Mouse (Mus musculus): ENCODE data around the gene Syn3.

Syn3 gene

DNA sequence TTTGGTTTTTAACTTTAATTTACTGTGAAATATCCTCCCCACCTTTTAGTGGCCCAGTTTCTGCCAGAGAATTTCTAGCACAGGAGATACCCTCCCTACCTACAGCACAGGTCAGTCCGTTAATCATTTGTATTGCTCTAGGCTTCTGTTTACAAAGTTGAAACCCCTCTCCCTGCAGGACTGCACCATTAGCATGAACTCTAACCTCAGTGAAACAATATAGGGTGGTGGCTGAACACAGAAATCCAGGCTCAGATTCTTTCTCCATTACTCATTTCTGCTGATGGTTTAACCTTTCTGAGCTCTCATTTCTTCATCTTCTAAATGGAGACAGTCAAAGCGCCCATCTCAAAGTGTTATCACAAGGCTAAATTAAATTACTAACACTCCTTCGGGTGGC lies 56.9 kb downstream of the Syn3 start:
- CTCF ChIA-PET: interaction anchor here in 1 of 4 experiments (0.6 kb wide), 1 partner anchor 484 kb away, joined by 3 read pairs; the partner anchor contains the start of gene Rtcb
- POLR2A ChIA-PET: no interaction called here

DNA sequence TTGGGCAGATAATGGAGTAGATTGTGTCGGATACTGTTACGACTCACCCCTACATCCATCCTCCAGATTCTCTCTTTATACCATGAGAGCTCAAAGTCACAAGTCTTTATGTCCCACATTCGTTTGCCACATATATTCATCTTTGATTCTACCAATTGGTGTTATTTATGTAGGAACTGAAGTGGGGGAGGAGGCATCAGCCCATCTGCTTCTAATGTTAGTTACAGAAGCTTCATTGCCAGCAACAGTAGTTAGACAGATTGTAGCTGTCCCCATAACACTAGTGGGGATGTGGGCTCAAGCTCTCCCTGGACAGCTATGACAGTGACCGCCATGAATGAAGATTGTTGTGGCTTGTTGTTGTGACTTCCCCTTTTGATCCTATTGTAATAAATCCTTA lies 59.1 kb downstream of the Syn3 start:
- ChIA-PET POLR2A (interaction anchor here in 1 of 4 experiments (0.6 kb wide), 1 partner anchor 53 kb away, joined by 3 read pairs; no protein-coding TSS in a partner anchor), CTCF (no interaction called here)

DNA sequence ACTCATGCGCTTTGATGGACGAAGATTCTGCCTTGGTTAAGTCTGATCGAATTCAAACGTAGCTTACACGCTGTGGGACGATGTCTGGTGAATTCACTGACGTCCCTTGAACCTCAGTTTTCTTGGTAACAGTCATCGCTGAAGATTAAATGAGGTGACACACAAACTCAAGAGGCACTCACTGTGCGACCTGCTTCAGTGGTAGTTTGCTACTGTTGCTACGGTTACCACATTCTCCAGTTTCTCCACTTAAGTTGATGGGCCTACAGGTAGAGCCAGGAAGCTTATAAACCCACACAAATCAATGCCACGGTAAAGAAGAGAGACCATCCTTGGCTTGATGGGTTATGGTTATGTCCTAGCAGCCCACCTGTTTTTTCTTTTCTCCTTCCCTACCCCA lies 61.4 kb downstream of the Syn3 start:
- ChIA-PET POLR2A (interaction anchor here in 1 of 4 experiments (1.1 to 1.9 kb wide), 2 partner anchors 9 to 25 kb away, joined by 3 to 4 read pairs; no protein-coding TSS in a partner anchor), CTCF (interaction anchor here in 1 of 4 experiments (0.5 kb wide), 1 partner anchor 664 kb away, joined by 8 read pairs; no protein-coding TSS in a partner anchor)

DNA sequence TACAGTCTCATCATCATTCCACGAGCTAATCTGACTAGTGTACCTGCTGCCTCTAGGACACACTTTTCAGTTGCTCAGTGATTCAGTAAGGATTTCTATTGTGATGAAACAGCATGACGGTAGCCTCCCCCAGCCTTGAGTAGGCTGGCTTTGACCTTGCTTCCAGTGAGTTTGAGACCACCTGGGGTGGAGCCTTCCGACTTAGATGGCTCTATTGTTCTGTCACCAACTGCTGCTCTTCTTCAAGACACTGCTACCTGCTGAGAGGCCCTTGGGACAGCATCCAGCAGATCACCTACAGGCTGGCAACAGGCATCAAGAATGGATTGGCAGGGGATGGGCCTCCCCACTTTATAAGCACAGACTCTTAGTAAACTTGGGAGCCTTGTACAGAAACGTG lies 63.7 kb downstream of the Syn3 start:
- POLR2A ChIA-PET: interaction anchor here in 2 of 4 experiments (0.6 to 1.3 kb wide), 5 partner anchors 9 to 413 kb away, joined by 3 to 4 read pairs (median 3); partner anchors contain the start of gene Fbxo7 (in 1 of the 2)
- CTCF ChIA-PET: interaction anchor here in 2 of 4 experiments (0.6 to 1.1 kb wide), 3 partner anchors 29 to 407 kb away, joined by 3 to 4 read pairs (median 4); no protein-coding TSS in a partner anchor

DNA sequence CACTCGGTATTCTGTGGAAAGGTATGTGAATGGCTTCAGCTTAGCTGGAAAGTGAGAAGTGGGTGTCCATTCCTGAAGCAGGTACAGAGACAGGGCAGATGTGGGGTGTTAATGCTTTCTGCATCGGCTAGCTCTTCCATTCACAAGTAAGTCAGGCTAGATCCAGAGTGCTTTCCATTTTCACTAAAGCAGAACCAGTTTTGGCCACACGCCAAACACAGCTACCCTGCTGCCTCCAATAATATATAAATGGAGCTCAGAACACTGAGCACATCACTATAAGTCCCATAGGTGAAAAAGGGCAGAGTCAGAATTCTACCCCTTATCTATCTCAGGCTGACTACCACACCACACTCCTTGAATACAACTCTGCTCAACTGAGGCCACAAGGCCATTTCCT lies 69.0 kb downstream of the Syn3 start:
- ChIA-PET CTCF (no interaction called here), POLR2A (no interaction called here)

DNA sequence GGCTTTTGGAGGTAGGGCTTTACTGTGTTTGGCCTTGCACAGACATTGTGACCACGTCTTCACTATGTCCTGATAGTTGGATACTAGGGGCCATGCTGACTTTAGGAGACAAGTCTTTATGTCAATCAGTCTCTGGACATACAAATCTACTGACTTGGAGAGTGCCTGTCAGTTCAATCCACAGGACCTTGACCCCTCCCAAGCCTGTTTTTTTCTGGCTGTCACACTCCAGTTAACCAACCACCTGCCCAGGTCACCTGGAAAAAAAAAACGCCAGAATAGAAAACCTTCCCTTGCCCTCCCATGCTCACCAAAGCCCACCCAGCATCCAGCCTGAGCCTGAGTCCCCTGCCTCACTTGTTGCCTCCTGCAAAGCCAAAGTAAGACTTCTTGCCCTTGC lies 70.7 kb downstream of the Syn3 start:
- POLR2A ChIA-PET: no interaction called here
- CTCF ChIA-PET: interaction anchor here in 1 of 4 experiments (1.6 kb wide), 1 partner anchor 25 kb away, joined by 3 read pairs; no protein-coding TSS in a partner anchor

- POLR2A ChIA-PET: no interaction called here
- CTCF ChIA-PET: no interaction called here
Observed at GRCm38 (mm10) chr10:86425690-86426530, 72.8 kb downstream of the Syn3 start.

GRCm38 (mm10) chr10:86421731-86422370 lies 76.8 kb downstream of the Syn3 start:
- POLR2A ChIA-PET: no interaction called here

DNA sequence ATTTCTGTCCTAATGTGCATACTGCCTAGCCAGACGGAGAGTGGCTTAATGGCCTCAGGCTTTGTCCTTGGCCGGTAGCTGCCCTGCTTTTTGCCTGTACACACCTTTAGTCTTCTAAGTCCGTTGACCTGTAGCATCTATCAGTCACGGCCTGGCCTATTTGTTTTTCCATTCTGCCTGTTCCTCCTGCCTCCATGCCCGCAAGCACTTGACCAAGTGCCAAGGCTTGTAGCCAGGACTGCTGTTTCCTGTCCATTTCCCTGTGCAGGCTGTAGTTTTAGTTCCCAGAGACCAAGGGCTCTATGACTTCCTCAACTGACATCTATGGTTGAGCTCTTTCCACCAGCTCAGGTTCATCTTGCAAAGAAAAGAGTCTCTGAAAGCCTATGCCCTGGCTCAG lies 79.8 kb downstream of the Syn3 start:
- CTCF ChIA-PET: no interaction called here
- POLR2A ChIA-PET: no interaction called here

More at GRCm38 (mm10) chr10:86421731-86422370, 76.8 kb downstream of the Syn3 start:
- CTCF ChIA-PET: no interaction called here

DNA sequence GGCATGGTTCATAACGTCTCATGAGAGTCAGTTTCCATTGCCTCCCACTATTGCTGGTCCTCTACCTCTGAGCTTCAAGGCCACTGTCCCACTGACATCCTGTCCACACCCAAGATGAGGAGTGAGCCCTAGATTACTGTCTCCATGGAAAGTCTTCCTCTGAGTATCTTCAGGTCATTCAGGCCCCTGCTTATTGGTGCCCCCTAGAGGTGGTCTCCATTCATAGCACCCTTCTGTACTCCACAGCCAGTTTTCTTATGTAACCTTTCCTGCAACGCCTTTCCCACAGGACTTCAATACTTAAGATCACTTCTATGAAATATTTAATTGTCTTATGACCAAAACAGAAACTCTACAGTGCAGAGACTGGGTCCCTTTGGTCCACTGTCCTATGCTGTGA lies 80.4 kb downstream of the Syn3 start:
- ChIA-PET POLR2A (no interaction called here), CTCF (no interaction called here)

GRCm38 (mm10) chr10:86416806-86417205 lies 81.9 kb downstream of the Syn3 start:
- CTCF ChIA-PET: no interaction called here
- POLR2A ChIA-PET: no interaction called here

DNA sequence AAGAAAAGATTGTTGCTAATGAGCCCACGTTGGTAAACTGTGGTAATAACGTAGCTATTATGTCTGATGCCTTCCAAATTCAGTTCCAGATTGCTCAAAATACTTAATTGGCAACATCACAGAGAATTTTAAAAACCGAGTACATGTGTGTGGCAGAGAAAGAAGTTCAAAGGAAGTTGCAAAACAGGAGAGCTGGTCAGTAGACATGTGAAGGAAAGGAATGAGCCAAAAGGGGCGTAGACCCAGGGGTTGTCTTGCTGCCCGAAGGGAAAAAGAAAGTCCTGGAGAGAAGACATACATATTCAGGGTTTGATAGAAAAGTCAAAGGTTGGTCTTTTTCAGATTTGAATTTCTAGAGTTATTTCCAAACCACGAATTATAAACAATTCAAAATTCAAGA lies 87.8 kb downstream of the Syn3 start:
- CTCF ChIA-PET: no interaction called here
- POLR2A ChIA-PET: no interaction called here

- ChIA-PET CTCF (no interaction called here), POLR2A (no interaction called here)
Observed at GRCm38 (mm10) chr10:86406952-86407351, 91.7 kb downstream of the Syn3 start.

DNA sequence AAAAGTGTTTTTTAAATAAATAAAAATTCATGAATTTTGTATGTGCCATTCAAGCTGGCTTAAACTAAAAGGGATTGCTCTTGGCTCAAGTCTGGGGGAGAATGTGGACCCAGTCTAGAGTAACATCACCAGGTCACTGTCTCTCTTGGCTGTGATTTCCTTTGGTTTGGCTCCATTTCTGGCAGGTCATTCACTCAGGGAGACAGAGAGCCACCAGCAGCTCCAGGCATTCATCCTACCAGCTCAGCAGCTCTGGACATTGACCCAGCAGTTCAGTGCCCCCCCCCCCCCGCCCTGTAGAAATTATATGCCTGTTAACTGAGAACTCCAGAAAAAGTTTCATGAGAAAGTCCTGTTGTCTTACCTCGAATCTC lies 100.4 kb downstream of the Syn3 start:
- CTCF ChIA-PET: no interaction called here
- POLR2A ChIA-PET: no interaction called here

- POLR2A ChIA-PET: no interaction called here
- CTCF ChIA-PET: no interaction called here
Observed at GRCm38 (mm10) chr10:86397577-86398346, 100.9 kb downstream of the Syn3 start.

DNA sequence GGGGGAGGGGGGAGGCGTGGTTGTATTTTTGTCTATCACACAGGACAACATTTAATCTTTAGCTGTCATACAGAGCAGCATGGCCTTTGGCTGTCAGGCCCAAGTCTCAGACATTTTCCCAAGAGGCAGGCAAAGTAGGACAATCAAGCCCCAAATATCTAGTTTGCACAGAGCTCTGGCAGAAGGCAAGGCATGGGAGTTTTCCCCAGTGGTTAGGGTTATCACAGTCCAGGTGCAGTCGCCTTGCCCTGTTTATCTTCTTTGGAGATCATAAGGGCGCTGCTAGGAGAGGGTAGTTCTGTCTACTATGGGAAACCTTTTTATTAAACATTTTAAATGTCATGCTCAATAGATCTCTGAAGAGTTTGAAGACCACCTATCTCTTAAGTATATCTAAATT lies 106.3 kb downstream of the Syn3 start:
- POLR2A ChIA-PET: interaction anchor here in 1 of 4 experiments (0.6 kb wide), 1 partner anchor 22 kb away, joined by 6 read pairs; no protein-coding TSS in a partner anchor
- CTCF ChIA-PET: interaction anchor here in 1 of 4 experiments (0.6 kb wide), 1 partner anchor 301 kb away, joined by 3 read pairs; no protein-coding TSS in a partner anchor

- POLR2A ChIA-PET: interaction anchor here in 2 of 4 experiments (0.8 to 1.4 kb wide), 3 partner anchors 11 to 45 kb away, joined by 3 to 4 read pairs (median 4); no protein-coding TSS in a partner anchor
- CTCF ChIA-PET: interaction anchor here in 1 of 4 experiments (1.1 kb wide), 1 partner anchor 93 kb away, joined by 3 read pairs; no protein-coding TSS in a partner anchor
Observed at GRCm38 (mm10) chr10:86389913-86390312, 108.8 kb downstream of the Syn3 start.

- ChIA-PET POLR2A (interaction anchor here in 2 of 4 experiments (1.3 to 1.4 kb wide), 2 partner anchors 45 kb away, joined by 4 read pairs; no protein-coding TSS in a partner anchor), CTCF (interaction anchor here in 1 of 4 experiments (1.1 kb wide), 1 partner anchor 93 kb away, joined by 3 read pairs; no protein-coding TSS in a partner anchor)
Observed at GRCm38 (mm10) chr10:86389357-86389756, 109.3 kb downstream of the Syn3 start.

- ChIA-PET POLR2A (no interaction called here), CTCF (no interaction called here)
Observed at GRCm38 (mm10) chr10:86388803-86389202, 109.9 kb downstream of the Syn3 start.
